Mouse (Mus musculus): ENCODE measurements around the gene Slc22a4. TPM values are rescaled to one million over a fixed set of nuclear protein-coding genes. Genes with fewer than 3 reads are reported as not detected.
A peak's percentile ranks its signal among the peaks of the same experiment; 100 is the strongest.

The Slc22a4 gene
- polyA plus RNA-seq (2014; fragmentation: Nextera tagmentation; extraction: Ambion mirVana) = 0.99 and 1.4 TPM in 2 replicates

DNA sequence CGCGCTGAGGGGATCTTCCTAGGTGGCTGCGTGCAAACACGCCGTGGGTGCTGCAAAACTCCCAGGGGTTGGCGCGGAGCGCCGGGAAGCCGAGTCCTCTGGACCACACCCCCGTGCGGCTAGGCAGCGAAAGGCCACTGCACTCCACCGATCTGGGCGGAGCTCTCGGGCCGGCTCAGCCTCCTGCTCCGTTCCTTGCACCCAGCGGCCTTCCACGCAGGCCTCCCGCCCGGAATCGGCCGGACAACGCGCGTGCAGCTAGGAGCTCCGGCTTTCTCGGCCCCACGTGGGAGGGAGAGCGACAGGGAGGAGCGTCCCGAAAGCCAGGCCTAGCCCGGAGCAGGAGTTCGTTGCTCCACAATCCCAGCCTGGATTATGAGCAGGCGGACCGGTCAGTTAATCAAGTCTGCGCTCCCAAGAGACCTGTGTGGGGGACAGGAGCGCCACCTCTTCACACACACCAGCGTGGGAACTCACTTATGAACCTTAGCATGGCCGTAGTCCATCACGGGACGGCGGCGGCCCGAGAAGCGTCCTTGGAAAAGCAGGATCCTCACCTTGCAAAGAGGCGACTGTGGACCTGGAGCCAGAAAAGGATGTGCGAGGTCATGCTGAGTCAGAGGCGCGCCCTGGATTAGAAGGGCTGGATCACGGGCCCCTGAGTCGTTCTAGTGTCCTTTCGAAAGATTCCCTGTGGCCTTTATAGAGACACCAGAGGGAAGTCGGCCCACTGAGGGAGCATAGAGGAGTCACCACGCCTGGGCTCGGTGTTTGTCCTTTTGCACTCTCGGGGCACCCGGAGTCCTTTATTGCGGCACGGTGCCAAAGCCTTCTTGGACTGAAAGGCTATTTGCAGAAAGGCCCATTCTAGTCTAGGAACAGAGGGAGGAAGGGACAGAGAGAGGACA lies at the start of gene Slc22a4:
Gene Slc22a4 (minus strand): TSS at position 47 of the 908 bp plus-strand sequence.
- H3K4me3 ChIP-seq (ENCODE audit: low read length) = peak within 1 kb of the TSS; percentile 39
- peaks cover 12% of the 10 kb centered on the region; the same call in 1 of the 2 replicates for H3K27me3 ChIP-seq (ENCODE audit: control insufficient read depth, insufficient read depth, low read length)
- H3K9me3 ChIP-seq (ENCODE audit: control insufficient read depth, low read length) = no peaks in the 10 kb centered on the region
- H3K4me1 ChIP-seq (ENCODE audit: control insufficient read depth, insufficient read depth, low read length) = peaks cover 8% of the 10 kb centered on the region; the same call in 1 of the 2 replicates
- H3K27ac ChIP-seq (ENCODE audit: low read depth, low read length) = no peak within 1 kb of the TSS
- H3K9ac ChIP-seq (ENCODE audit: low read depth, low read length) = peak within 1 kb of the TSS; percentile 52
- 2% methylated on average over 61 of the region's 61 CpGs for WGBS
- no peaks in the 10 kb centered on the region for H3K36me3 ChIP-seq (ENCODE audit: control insufficient read depth, insufficient read depth, low read length)
- peak; percentile 92 for ATAC-seq (ENCODE audit: low FRiP score, low TSS enrichment)
- peak within 1 kb of the TSS; percentile 68 for H3K4me2 ChIP-seq (replicated peaks; ENCODE audit: low read depth, low read length)

DNA sequence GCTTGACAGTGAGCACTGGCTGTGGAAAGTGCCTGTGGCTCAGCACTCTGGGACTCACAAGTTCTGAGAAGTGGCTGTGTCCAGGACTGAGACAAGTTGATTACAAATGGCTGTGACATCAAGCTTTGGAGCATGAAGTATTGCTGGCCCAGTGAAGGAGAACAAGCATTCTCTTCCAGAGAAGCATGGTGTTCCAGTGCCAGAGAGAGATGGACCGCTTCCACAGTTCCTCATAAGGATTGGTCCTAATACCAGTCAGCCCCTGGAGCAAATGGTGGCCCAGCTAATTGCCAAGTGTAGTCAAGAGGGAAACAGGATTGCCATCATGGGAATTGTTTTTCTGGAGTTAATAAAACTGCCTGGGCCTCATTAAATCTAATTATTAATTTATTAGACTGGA lies 48.2 kb upstream of the Slc22a4 start:
- ATAC-seq (ENCODE audit: low FRiP score, low TSS enrichment) = no peak
- H3K9ac ChIP-seq (ENCODE audit: low read depth, low read length) = no peak overlapping the region
- H3K27me3 ChIP-seq (ENCODE audit: control insufficient read depth, insufficient read depth, low read length) = no peaks in the 10 kb centered on the region
- 0 out of 2 replicates have a peak, but pooled peaks cover 4% of the 10 kb centered on the region for H3K4me1 ChIP-seq (ENCODE audit: control insufficient read depth, insufficient read depth, low read length)
- 81% methylated on average over 1 of the region's 1 CpGs for WGBS
- no peaks in the 10 kb centered on the region for H3K36me3 ChIP-seq (ENCODE audit: control insufficient read depth, insufficient read depth, low read length)
- H3K27ac ChIP-seq (ENCODE audit: low read depth, low read length) = no peak overlapping the region
- H3K4me3 ChIP-seq (ENCODE audit: low read length) = no peak overlapping the region
- no peak overlapping the region for H3K4me2 ChIP-seq (replicated peaks; ENCODE audit: low read depth, low read length)
- no peaks in the 10 kb centered on the region for H3K9me3 ChIP-seq (ENCODE audit: control insufficient read depth, low read length)

DNA sequence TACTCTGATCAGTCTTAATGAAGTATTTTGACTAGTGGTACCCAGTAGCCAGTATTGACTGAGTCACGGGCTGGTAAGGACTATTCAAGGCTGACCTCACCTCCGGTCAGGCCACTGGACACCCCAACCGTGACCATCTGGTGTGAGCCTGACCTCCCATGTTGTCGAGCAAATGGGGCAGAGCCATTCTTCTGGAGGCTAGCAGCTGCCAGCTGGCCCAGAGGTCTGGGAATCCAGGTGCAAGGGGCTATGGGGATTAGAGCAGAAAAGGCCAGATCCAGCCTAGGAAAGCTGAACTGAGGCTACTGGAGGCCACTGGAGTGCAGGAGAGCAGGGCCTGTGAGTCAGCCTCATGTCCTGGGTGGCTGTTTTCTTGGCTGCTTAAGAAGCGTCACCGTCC lies 47.5 kb upstream of the Slc22a4 start:
- Histone ChIP-seq H3K4me1 (ENCODE audit: control insufficient read depth, insufficient read depth, low read length) (0 out of 2 replicates have a peak, but pooled peaks cover 1% of the 10 kb centered on the region), H3K9ac (ENCODE audit: low read depth, low read length) (no peak overlapping the region), H3K27me3 (ENCODE audit: control insufficient read depth, insufficient read depth, low read length) (no peaks in the 10 kb centered on the region), H3K9me3 (ENCODE audit: control insufficient read depth, low read length) (no peaks in the 10 kb centered on the region), H3K27ac (ENCODE audit: low read depth, low read length) (no peak overlapping the region), H3K4me2 (replicated peaks; ENCODE audit: low read depth, low read length) (no peak overlapping the region), H3K4me3 (ENCODE audit: low read length) (no peak overlapping the region), H3K36me3 (ENCODE audit: control insufficient read depth, insufficient read depth, low read length) (no peaks in the 10 kb centered on the region)
- WGBS = 45% methylated on average over 6 of the region's 6 CpGs
- no peak for ATAC-seq (ENCODE audit: low FRiP score, low TSS enrichment)

DNA sequence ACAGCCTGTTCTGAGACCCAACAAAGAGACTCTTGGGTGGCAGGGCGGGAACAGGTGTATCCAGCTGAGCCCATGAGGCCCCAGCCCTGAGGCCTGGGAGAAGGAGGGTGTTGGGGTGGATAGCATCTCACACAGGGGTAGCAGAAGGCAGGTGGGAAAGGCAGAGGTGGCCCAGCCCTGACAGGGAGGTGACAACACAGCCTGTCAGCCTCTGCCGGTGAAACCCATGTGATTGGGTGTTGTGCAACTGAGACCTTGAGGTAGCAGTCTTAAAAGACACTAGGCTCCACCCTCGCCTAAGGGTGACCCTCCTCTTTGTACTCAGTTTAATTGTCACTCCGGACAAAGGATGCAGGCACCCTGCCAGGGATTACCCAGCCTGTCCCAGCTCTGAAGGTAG lies 45.4 kb upstream of the Slc22a4 start:
- Histone ChIP-seq H3K36me3 (ENCODE audit: control insufficient read depth, insufficient read depth, low read length) (no peaks in the 10 kb centered on the region), H3K4me2 (replicated peaks; ENCODE audit: low read depth, low read length) (no peak overlapping the region), H3K9me3 (ENCODE audit: control insufficient read depth, low read length) (no peaks in the 10 kb centered on the region), H3K27ac (ENCODE audit: low read depth, low read length) (no peak overlapping the region), H3K27me3 (ENCODE audit: control insufficient read depth, insufficient read depth, low read length) (no peaks in the 10 kb centered on the region), H3K4me1 (ENCODE audit: control insufficient read depth, insufficient read depth, low read length) (peaks cover 8% of the 10 kb centered on the region), H3K4me3 (ENCODE audit: low read length) (no peak overlapping the region), H3K9ac (ENCODE audit: low read depth, low read length) (no peak overlapping the region)
- ATAC-seq (ENCODE audit: low FRiP score, low TSS enrichment) = no peak
- 37% methylated on average over 4 of the region's 4 CpGs for WGBS

DNA sequence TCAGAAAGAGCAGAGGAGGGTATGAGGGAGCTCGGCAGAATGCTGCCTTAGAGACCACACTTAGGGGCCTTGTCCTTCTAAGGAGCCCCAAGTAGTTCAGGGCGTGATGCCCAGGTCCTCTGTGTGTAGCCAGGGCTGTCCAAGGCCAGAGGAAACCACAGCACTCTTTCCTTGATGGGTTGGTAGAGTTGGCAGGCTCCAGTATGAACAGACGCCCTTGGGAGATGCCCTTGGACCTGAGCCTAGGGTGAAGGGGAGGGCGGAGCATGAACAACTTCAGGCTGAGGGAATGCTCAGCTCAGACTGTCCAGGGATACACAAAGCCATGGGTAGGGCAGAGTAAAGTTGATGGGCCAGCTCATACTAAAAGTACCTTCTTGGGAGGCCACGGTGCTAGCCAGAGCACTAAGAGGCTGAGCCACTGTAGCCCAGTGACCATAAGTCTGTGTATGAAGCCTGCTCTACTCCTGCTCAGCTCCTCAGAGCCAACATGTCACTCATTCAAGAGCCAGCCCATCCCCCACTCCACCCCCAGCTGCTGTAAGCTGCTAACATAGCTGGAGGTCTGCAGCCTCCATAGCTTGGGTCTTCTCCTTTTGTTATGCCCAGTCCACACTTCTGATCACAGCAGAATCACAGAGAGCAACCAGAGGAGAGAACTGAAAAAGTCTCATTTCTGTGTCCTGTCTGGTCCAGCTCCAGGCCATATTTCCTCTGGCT lies 44.0 kb upstream of the Slc22a4 start:
- Histone ChIP-seq H3K27me3 (ENCODE audit: control insufficient read depth, insufficient read depth, low read length) (no peaks in the 10 kb centered on the region), H3K27ac (ENCODE audit: low read depth, low read length) (no peak overlapping the region), H3K36me3 (ENCODE audit: control insufficient read depth, insufficient read depth, low read length) (no peaks in the 10 kb centered on the region), H3K9ac (ENCODE audit: low read depth, low read length) (no peak overlapping the region), H3K4me1 (ENCODE audit: control insufficient read depth, insufficient read depth, low read length) (peaks cover 21% of the 10 kb centered on the region), H3K9me3 (ENCODE audit: control insufficient read depth, low read length) (no peaks in the 10 kb centered on the region), H3K4me2 (replicated peaks; ENCODE audit: low read depth, low read length) (no peak overlapping the region), H3K4me3 (ENCODE audit: low read length) (no peak overlapping the region)
- ATAC-seq (ENCODE audit: low FRiP score, low TSS enrichment) = no peak
- WGBS = 94% methylated on average over 5 of the region's 5 CpGs

DNA sequence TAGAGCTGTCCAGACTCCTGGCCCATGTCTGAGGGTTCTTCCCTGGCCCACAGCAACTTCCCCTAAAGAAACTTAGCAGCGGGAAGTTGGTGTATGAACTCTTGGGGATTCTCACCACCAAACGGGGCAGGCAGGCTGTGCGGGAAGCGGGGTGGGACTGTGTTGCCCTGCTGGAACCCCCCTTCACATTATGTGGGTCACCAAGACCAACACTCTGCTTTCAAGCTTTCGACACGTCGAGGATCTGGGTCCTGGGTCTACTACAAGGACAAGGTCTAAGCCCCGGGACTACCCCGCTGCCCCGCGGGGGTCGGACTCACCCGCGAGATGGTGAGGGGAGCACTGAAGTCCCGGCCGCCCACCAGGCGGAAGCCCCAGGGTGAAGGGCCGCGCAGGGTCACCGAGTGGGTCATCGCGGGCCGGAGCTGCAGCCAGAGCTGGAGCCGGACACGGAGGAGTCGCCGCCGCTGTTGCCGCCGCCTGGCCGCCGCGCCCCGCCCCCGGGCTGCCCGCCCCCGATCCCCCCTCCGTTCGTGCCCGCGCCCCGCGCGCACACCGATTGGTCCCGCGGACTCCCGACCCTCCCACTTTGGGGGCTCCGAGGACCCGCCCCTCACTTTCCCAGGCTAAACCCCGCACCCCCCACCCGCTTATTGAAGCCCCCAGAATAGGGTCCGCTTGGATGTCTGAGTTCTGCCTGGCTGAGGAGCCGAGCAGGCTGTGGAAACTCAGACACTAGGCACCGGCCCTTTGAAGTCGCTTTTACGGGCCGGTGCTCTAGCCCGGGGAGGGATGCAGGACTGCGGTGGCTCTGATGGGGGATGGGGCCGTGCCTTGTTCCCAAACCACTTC lies 40.9 kb upstream of the Slc22a4 start, which contains the start of gene Pdlim4:
Gene Pdlim4 (minus strand): TSS at position 495 of the 852 bp plus-strand sequence.
- Histone ChIP-seq H3K27me3 (ENCODE audit: control insufficient read depth, insufficient read depth, low read length) (no peaks in the 10 kb centered on the region), H3K4me3 (ENCODE audit: low read length) (peak within 1 kb of the TSS; percentile 53), H3K9me3 (ENCODE audit: control insufficient read depth, low read length) (no peaks in the 10 kb centered on the region), H3K36me3 (ENCODE audit: control insufficient read depth, insufficient read depth, low read length) (no peaks in the 10 kb centered on the region), H3K27ac (ENCODE audit: low read depth, low read length) (peak within 1 kb of the TSS; percentile 49), H3K4me2 (replicated peaks; ENCODE audit: low read depth, low read length) (peak within 1 kb of the TSS; percentile 84), H3K4me1 (ENCODE audit: control insufficient read depth, insufficient read depth, low read length) (peaks cover 26% of the 10 kb centered on the region), H3K9ac (ENCODE audit: low read depth, low read length) (peak within 1 kb of the TSS; percentile 60)
- ATAC-seq (ENCODE audit: low FRiP score, low TSS enrichment) = peak; percentile 65
- WGBS = 1% methylated on average over 58 of the region's 61 CpGs

DNA sequence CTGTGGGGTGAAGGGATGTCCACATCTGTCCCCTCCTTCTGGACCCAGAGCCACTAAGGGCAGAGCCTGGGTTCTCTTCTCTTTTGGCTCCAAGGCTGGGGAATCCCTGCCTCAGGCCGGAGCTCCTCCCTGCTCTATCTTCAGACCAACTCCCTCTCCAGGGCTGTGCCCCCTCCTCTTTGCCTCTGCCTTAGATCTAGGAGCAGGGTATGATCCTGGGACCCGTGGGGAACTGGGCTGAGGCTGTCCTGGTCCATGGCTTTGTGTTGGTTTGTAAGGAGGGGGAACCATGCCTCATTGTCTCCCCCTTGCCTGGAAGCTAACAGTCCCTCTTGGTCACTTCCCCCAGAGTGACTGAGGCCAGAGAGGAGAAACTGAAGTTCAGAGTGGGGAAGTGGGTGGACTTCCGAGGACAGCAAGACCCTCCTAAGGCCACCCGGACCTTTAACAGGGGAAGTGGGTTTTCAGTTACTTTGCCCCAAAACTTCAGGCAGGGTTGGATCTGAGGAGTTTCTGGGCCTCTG lies 40.2 kb upstream of the Slc22a4 start:
- H3K9me3 ChIP-seq (ENCODE audit: control insufficient read depth, low read length) = no peaks in the 10 kb centered on the region
- ATAC-seq (ENCODE audit: low FRiP score, low TSS enrichment) = no peak
- peaks cover 27% of the 10 kb centered on the region for H3K4me1 ChIP-seq (ENCODE audit: control insufficient read depth, insufficient read depth, low read length)
- H3K27ac ChIP-seq (ENCODE audit: low read depth, low read length) = peak overlapping the region; percentile 49; the same call in 1 of the 2 replicates
- H3K27me3 ChIP-seq (ENCODE audit: control insufficient read depth, insufficient read depth, low read length) = no peaks in the 10 kb centered on the region
- H3K4me2 ChIP-seq (replicated peaks; ENCODE audit: low read depth, low read length) = peak overlapping the region; percentile 84
- no peaks in the 10 kb centered on the region for H3K36me3 ChIP-seq (ENCODE audit: control insufficient read depth, insufficient read depth, low read length)
- peak overlapping the region; percentile 53 for H3K4me3 ChIP-seq (ENCODE audit: low read length)
- 21% methylated on average over 4 of the region's 4 CpGs for WGBS
- peak overlapping the region; percentile 60 for H3K9ac ChIP-seq (ENCODE audit: low read depth, low read length)

DNA sequence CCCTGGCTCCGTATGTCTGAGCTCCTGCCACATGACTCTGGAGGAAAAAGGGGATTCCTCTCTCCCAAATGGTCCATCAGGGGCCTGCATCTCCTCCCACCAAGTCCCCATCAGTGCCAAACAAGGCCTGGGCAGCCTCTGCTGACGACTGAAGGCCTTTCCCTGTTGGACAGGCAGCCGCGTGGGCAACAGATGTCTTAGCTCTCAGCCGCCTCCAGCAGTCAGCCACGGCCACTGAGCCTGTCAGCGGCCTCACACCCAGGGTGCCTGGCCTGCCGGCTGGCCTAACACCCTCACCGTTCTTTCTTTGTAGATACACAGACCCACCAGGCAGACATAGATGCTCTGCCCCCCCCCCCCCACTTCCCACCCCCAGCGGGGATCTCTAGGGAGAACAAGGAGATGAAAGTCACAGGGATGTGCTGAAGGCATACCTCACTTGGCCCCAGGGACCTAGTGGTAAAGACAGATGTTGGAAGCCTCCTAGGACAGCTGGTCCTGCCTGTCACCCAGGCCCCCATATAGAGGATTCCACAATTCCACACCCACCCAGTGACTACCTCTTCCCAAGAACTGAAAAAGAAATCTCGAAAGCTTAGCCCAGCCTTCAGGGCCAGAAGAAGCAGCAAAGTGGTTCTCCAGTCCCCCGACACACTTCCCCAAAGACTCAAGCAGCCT lies 39.6 kb upstream of the Slc22a4 start:
- ATAC-seq (ENCODE audit: low FRiP score, low TSS enrichment) = peak; percentile 32; the same call in 1 of the 2 replicates
- 21% methylated on average over 12 of the region's 12 CpGs for WGBS
- H3K27me3 ChIP-seq (ENCODE audit: control insufficient read depth, insufficient read depth, low read length) = no peaks in the 10 kb centered on the region
- peak overlapping the region; percentile 49; the same call in 1 of the 2 replicates for H3K27ac ChIP-seq (ENCODE audit: low read depth, low read length)
- peak overlapping the region; percentile 53; the same call in 1 of the 2 replicates for H3K4me3 ChIP-seq (ENCODE audit: low read length)
- H3K9me3 ChIP-seq (ENCODE audit: control insufficient read depth, low read length) = no peaks in the 10 kb centered on the region
- H3K4me2 ChIP-seq (replicated peaks; ENCODE audit: low read depth, low read length) = peak overlapping the region; percentile 84
- no peaks in the 10 kb centered on the region for H3K36me3 ChIP-seq (ENCODE audit: control insufficient read depth, insufficient read depth, low read length)
- H3K4me1 ChIP-seq (ENCODE audit: control insufficient read depth, insufficient read depth, low read length) = peaks cover 33% of the 10 kb centered on the region
- peak overlapping the region; percentile 60 for H3K9ac ChIP-seq (ENCODE audit: low read depth, low read length)
